Mouse (Mus musculus) C2C12 (cell line): ENCODE measurements at regions not wholly inside any gene's neighbourhood (a gene's known extent, or its start where the extent isn't known, plus 50 kb on each side); places are given as distances from the start of the nearest gene placed in this dataset.

ENCODE experiments used
- H3K27me3 ChIP-seq: one replicate; pipeline ENCODE4 v1.6.1; 2011; ENCODE audit not compliant: control insufficient read depth, insufficient read depth, insufficient read length
- H3K36me3 ChIP-seq: one replicate; pipeline ENCODE4 v1.6.1; 2011; ENCODE audit not compliant: control insufficient read depth, insufficient read depth
- H3K4me3 ChIP-seq: one replicate; pipeline ENCODE4 v1.5.1; 2011; ENCODE audit warnings: mild to moderate bottlenecking, control low read depth; ENCODE audit not compliant: poor library complexity, insufficient read depth, severe bottlenecking
- H3K79me2 ChIP-seq: one replicate; pipeline ENCODE4 v1.6.1; 2011; ENCODE audit not compliant: control insufficient read depth, insufficient read depth
- H3K79me3 ChIP-seq: one replicate; pipeline ENCODE4 v1.6.1; 2011; ENCODE audit warnings: low read depth, control low read depth
- H3ac ChIP-seq: one replicate; pipeline ENCODE3; 2011; ENCODE audit warnings: low read depth; ENCODE audit not compliant: control insufficient read depth, insufficient read length
- CEBPB ChIP-seq: IDR thresholded peaks from one replicate; pipeline ENCODE4 v1.6.1; 2011; ENCODE audit warnings: low read depth, mild to moderate bottlenecking, control low read depth, moderate library complexity
- CTCF ChIP-seq: IDR thresholded peaks from one replicate; pipeline ENCODE4 v1.5.1; 2011; ENCODE audit not compliant: control insufficient read depth, insufficient read depth, insufficient read length
- FOSL1 ChIP-seq: IDR thresholded peaks from one replicate; pipeline ENCODE4 v1.8.0; 2011; ENCODE audit warnings: mild to moderate bottlenecking, low read length; ENCODE audit not compliant: poor library complexity, insufficient read depth, severe bottlenecking
- MAX ChIP-seq: IDR thresholded peaks from one replicate; pipeline ENCODE4 v1.6.1; 2011; ENCODE audit warnings: mild to moderate bottlenecking, control low read depth
- MYOD1 ChIP-seq: IDR thresholded peaks from one replicate; pipeline ENCODE4 v1.6.1; 2011; ENCODE audit warnings: low read depth; ENCODE audit not compliant: control insufficient read depth, insufficient read length
- MYOG ChIP-seq: IDR thresholded peaks from one replicate; pipeline ENCODE4 v1.6.1; 2011; ENCODE audit not compliant: control insufficient read depth, insufficient read length; ENCODE audit errors: extremely low read depth
- USF1 ChIP-seq: IDR thresholded peaks from one replicate; pipeline ENCODE4 v1.6.1; 2011; ENCODE audit warnings: low read depth, mild to moderate bottlenecking, control low read depth, moderate library complexity

GRCm38 (mm10) chr8:126216391-126216790 is 82.0 kb upstream of the Slc35f3 start:
- no peaks in the 10 kb centered on the region for H3K36me3 ChIP-seq
- TF ChIP-seq MYOD1 (no peak), USF1 (no peak), MYOG (no peak), CTCF (no peak), CEBPB (no peak), MAX (no peak), FOSL1 (no peak)

GRCm38 (mm10) chr8:126221631-126222030 is 76.7 kb upstream of the Slc35f3 start:
- H3K27me3 ChIP-seq: no peaks in the 10 kb centered on the region
- H3K36me3 ChIP-seq: no peaks in the 10 kb centered on the region
- H3ac ChIP-seq: no peak overlapping the region
- H3K4me3 ChIP-seq: no peak overlapping the region
- TF ChIP-seq MYOG (no peak), MAX (no peak), CEBPB (no peak), CTCF (no peak), USF1 (no peak), FOSL1 (no peak), MYOD1 (no peak)
- H3K79me2 ChIP-seq: no peaks in the 10 kb centered on the region
- H3K79me3 ChIP-seq: no peaks in the 10 kb centered on the region

More at GRCm38 (mm10) chr8:126216391-126216790, 82.0 kb upstream of the Slc35f3 start:
- no peaks in the 10 kb centered on the region for H3K27me3 ChIP-seq
- H3K79me3 ChIP-seq: no peaks in the 10 kb centered on the region
- H3K4me3 ChIP-seq: no peak overlapping the region
- no peaks in the 10 kb centered on the region for H3K79me2 ChIP-seq
- no peak overlapping the region for H3ac ChIP-seq

- peaks cover 3% of the 10 kb centered on the region for H3K27me3 ChIP-seq
- TF ChIP-seq MYOG (no peak), FOSL1 (no peak), CEBPB (no peak), USF1 (no peak), CTCF (no peak), MAX (no peak), MYOD1 (no peak)
- no peak overlapping the region for H3ac ChIP-seq
- no peak overlapping the region for H3K4me3 ChIP-seq
- H3K79me2 ChIP-seq: no peaks in the 10 kb centered on the region
- H3K79me3 ChIP-seq: no peaks in the 10 kb centered on the region
- H3K36me3 ChIP-seq: no peaks in the 10 kb centered on the region
Measured at GRCm38 (mm10) chr8:126231801-126232200, 66.6 kb upstream of the Slc35f3 start.

GRCm38 (mm10) chr8:126232521-126232920 is 65.8 kb upstream of the Slc35f3 start:
- no peaks in the 10 kb centered on the region for H3K79me3 ChIP-seq
- H3K4me3 ChIP-seq: no peak overlapping the region
- H3ac ChIP-seq: no peak overlapping the region
- H3K79me2 ChIP-seq: no peaks in the 10 kb centered on the region
- peaks cover 3% of the 10 kb centered on the region for H3K27me3 ChIP-seq
- no peaks in the 10 kb centered on the region for H3K36me3 ChIP-seq
- TF ChIP-seq CEBPB (no peak), MAX (no peak), CTCF (no peak), MYOD1 (no peak), MYOG (no peak), FOSL1 (no peak), USF1 (no peak)

GRCm38 (mm10) chr8:126239684-126240083 is 58.7 kb upstream of the Slc35f3 start:
- Histone ChIP-seq H3K36me3 (no peaks in the 10 kb centered on the region), H3K79me3 (no peaks in the 10 kb centered on the region), H3ac (no peak overlapping the region), H3K4me3 (no peak overlapping the region), H3K27me3 (peaks cover 3% of the 10 kb centered on the region), H3K79me2 (no peaks in the 10 kb centered on the region)
- TF ChIP-seq CEBPB (no peak), FOSL1 (no peak), MYOD1 (no peak), CTCF (no peak), MYOG (no peak), MAX (no peak), USF1 (no peak)

- TF ChIP-seq MYOG: no peak
- no peak for TF ChIP-seq CEBPB
- TF ChIP-seq MAX: no peak
- TF ChIP-seq CTCF: no peak
- TF ChIP-seq USF1: no peak
- no peak for TF ChIP-seq MYOD1
- no peak for TF ChIP-seq FOSL1
- H3K27me3 ChIP-seq: peaks cover 4% of the 10 kb centered on the region
- H3ac ChIP-seq: no peak overlapping the region
- H3K36me3 ChIP-seq: no peaks in the 10 kb centered on the region
- H3K4me3 ChIP-seq: no peak overlapping the region
- no peaks in the 10 kb centered on the region for H3K79me3 ChIP-seq
- H3K79me2 ChIP-seq: no peaks in the 10 kb centered on the region
Measured at GRCm38 (mm10) chr8:126244321-126244720, 54.0 kb upstream of the Slc35f3 start.
